ENCODE assay signal across 8 mouse cellular contexts in genomic region chr7:126200178-126200996, GRCm38 (mm10). TPM values are rescaled to one million over a fixed set of nuclear protein-coding genes. Genes with fewer than 3 reads are reported as not detected.
A peak's percentile ranks its signal among the peaks of the same experiment; 100 is the strongest.
DNase-seq lines count a peak whose midpoint lies in the region; ATAC-seq lines count a peak whose summit lies in the region.

Gene Xpo6 (minus strand): TSS chr7:126200501.

- H3K27me3 ChIP-seq in heart, embryonic 14.5 days (ENCODE audit: control insufficient read depth, insufficient read depth, low read length) = no peaks in the 10 kb centered on the region
- peaks cover 6% of the 10 kb centered on the region; the same call in 1 of the 2 replicates for H3K27me3 ChIP-seq in liver, embryonic 13.5 days
- H3K27me3 ChIP-seq in stomach, embryonic 16.5 days (ENCODE audit: control insufficient read depth, insufficient read depth, low read length) = no peaks in the 10 kb centered on the region

- peak within 1 kb of the TSS; percentile 85 for H3K4me3 ChIP-seq in brown adipose tissue, adult 24 weeks (ENCODE audit: insufficient read depth, low read depth, low read length)
- H3K4me3 ChIP-seq in heart, embryonic 14.5 days (ENCODE audit: control insufficient read depth in 1 of 2, insufficient read depth in 1 of 2, low read depth in 1 of 2, low read length in 2 of 2) = peak within 1 kb of the TSS; percentile 82 to 95
- H3K4me3 ChIP-seq in liver, embryonic 13.5 days (replicated peaks) = peak within 1 kb of the TSS; percentile 97
- peak within 1 kb of the TSS; percentile 82 for H3K4me3 ChIP-seq in stomach, embryonic 16.5 days (replicated peaks; ENCODE audit: low read length)

- H3K4me2 ChIP-seq in heart, embryonic 14.5 days (ENCODE audit: low read length) = peak within 1 kb of the TSS; percentile 94
- H3K4me2 ChIP-seq in liver, embryonic 13.5 days = peak within 1 kb of the TSS; percentile 94
- H3K4me2 ChIP-seq in stomach, embryonic 16.5 days (ENCODE audit: low read depth, low read length) = peak within 1 kb of the TSS; percentile 84

- H3K4me1 ChIP-seq in brown adipose tissue, adult 24 weeks (ENCODE audit: control insufficient read depth, insufficient read depth, insufficient read length, low read length) = 0 out of 2 replicates have a peak, but pooled peaks cover 3% of the 10 kb centered on the region
- H3K4me1 ChIP-seq in heart, embryonic 14.5 days (ENCODE audit: control insufficient read depth in 2 of 2, insufficient read depth in 2 of 2, low read length in 2 of 2) = peaks cover 2 to 14% of the 10 kb centered on the region in 2 experiments; a peak in 3 of 4 replicates
- peaks cover 47% of the 10 kb centered on the region for H3K4me1 ChIP-seq in liver, embryonic 13.5 days (replicated peaks)
- H3K4me1 ChIP-seq in stomach, embryonic 16.5 days (ENCODE audit: control insufficient read depth, insufficient read depth, low read length) = peaks cover 10% of the 10 kb centered on the region

- no peaks in the 10 kb centered on the region for H3K36me3 ChIP-seq in heart, embryonic 14.5 days (ENCODE audit: control insufficient read depth, insufficient read depth, low read length)
- H3K36me3 ChIP-seq in liver, embryonic 13.5 days = no peaks in the 10 kb centered on the region
- no peaks in the 10 kb centered on the region for H3K36me3 ChIP-seq in stomach, embryonic 16.5 days (ENCODE audit: control insufficient read depth, insufficient read depth, low read length)

- peak within 1 kb of the TSS; percentile 6; the same call in 1 of the 2 replicates for H3K27ac ChIP-seq in brown adipose tissue, adult 24 weeks (replicated peaks; ENCODE audit: low read depth, low read length)
- peak within 1 kb of the TSS; percentile 76 to 90 for H3K27ac ChIP-seq in heart, embryonic 14.5 days (replicated peaks in 1 of 2; ENCODE audit: control insufficient read depth in 1 of 2, insufficient read depth in 1 of 2, low read depth in 2 of 2, low read length in 2 of 2)
- H3K27ac ChIP-seq in liver, embryonic 13.5 days = peak within 1 kb of the TSS; percentile 82
- peak within 1 kb of the TSS; percentile 83 for H3K27ac ChIP-seq in stomach, embryonic 16.5 days (ENCODE audit: low read length)

- peak; percentile 99 for DNase-seq in CD4-positive, CD25-positive, alpha-beta regulatory T cell, adult 2 months (ENCODE audit: low read depth, low spot score)
- DNase-seq in fibroblast of lung, adult 2 months (ENCODE audit: low read depth) = peak; percentile 71
- peak; percentile 98 for DNase-seq in kidney, postnatal 14 days
- DNase-seq in liver, embryonic 13.5 days = peak; percentile 94
- peak; percentile 97 for DNase-seq in neural tube, embryonic 10.5 days (ENCODE audit: extremely low spot score, low spot score)

- peak; percentile 95 for ATAC-seq in heart, embryonic 14.5 days (ENCODE audit: insufficient number of reproducible peaks, insufficient read depth, low FRiP score, low read depth)
- peak; percentile 98 for ATAC-seq in liver, embryonic 13.5 days (ENCODE audit: low read depth)
- ATAC-seq in stomach, embryonic 16.5 days (ENCODE audit: insufficient read depth, low FRiP score) = peak; percentile 96

- WGBS in heart, embryonic 14.5 days = under 1% methylated on average over 56 of the region's 57 CpGs
- under 1% methylated on average over 57 of the region's 57 CpGs for WGBS in liver, embryonic 13.5 days (ENCODE audit: insufficient replicate concordance)
- WGBS in stomach, embryonic 16.5 days = under 1% methylated on average over 55 of the region's 57 CpGs

- H3K9me3 ChIP-seq in heart, embryonic 14.5 days (ENCODE audit: control insufficient read depth, low read length) = no peaks in the 10 kb centered on the region
- H3K9me3 ChIP-seq in liver, embryonic 13.5 days (replicated peaks) = no peaks in the 10 kb centered on the region
- no peaks in the 10 kb centered on the region for H3K9me3 ChIP-seq in stomach, embryonic 16.5 days (replicated peaks; ENCODE audit: control insufficient read depth, low read length)

- peak within 1 kb of the TSS; percentile 98 for H3K9ac ChIP-seq in heart, embryonic 14.5 days (ENCODE audit: low read length)
- H3K9ac ChIP-seq in liver, embryonic 13.5 days = peak within 1 kb of the TSS; percentile 99
- peak within 1 kb of the TSS; percentile 98 for H3K9ac ChIP-seq in stomach, embryonic 16.5 days (ENCODE audit: low read length)

RNA-seq across cellular contexts. Expression of gene Xpo6, which starts in this region (rescaled TPM):
- polyA plus RNA-seq in brown adipose tissue, adult 24 weeks (2012; ENCODE audit: insufficient read depth, insufficient read length, missing spikeins) = 19.7 and 25.2 TPM in 2 replicates
- 33.8 and 39.0 TPM in 2 replicates for polyA plus RNA-seq in heart, embryonic 14.5 days (2014; fragmentation: Nextera tagmentation; extraction: Ambion mirVana)
- 19.5 and 20.6 TPM in 2 replicates for polyA plus RNA-seq in liver, embryonic 13.5 days (2015; fragmentation: Nextera tagmentation; extraction: Ambion mirVana)
- polyA plus RNA-seq in stomach, embryonic 16.5 days (2015; fragmentation: Nextera tagmentation; extraction: Ambion mirVana) = 35.4 and 36.9 TPM in 2 replicates

Comparison
In these comparisons a context has a peak if more than half of its experiments do, and no peak if none do; other contexts are left out.
1. Peak in every context shown above with its lines: DNase-seq, ATAC-seq, H3K4me3 ChIP-seq and H3K27ac ChIP-seq.
2. H3K27ac ChIP-seq: peak in every context shown above with its lines; median percentile 83 in heart, embryonic 14.5 days; 83 in stomach, embryonic 16.5 days; 82 in liver, embryonic 13.5 days; 6 in brown adipose tissue, adult 24 weeks.